Mouse (Mus musculus): ENCODE measurements around the gene Itga1.
A peak's percentile ranks its signal among the peaks of the same experiment; 100 is the strongest.

Gene Itga1

DNA sequence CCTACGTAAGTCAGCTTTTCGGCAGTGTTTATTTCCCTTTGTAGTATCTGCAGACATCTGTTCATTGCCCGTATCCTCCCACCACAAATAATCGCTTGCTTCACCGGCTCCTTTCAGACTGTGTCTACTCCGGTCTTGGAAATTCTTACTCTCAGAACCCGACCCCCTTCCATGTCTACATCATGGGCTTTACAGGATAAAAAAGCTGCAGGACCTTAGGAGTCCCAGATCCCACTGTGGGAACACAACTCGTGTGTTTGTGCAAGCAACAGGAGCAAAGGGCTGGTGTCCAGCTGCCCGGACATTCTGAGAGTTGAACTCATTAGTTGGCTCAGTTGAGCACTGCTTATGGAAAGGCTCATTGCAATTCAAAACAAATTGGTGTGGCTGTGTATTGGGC, 47.0 kb downstream of the Itga1 start:
- no peak for DNase-seq (ENCODE audit: low read depth, low spot score)

- no peak for DNase-seq (ENCODE audit: low read depth, low spot score)
Measured at GRCm38 (mm10) chr13:115052568-115052967, 49.2 kb downstream of the Itga1 start.

GRCm38 (mm10) chr13:115050660-115051559, 50.9 kb downstream of the Itga1 start:
- no peak for DNase-seq (ENCODE audit: low read depth, low spot score)

DNA sequence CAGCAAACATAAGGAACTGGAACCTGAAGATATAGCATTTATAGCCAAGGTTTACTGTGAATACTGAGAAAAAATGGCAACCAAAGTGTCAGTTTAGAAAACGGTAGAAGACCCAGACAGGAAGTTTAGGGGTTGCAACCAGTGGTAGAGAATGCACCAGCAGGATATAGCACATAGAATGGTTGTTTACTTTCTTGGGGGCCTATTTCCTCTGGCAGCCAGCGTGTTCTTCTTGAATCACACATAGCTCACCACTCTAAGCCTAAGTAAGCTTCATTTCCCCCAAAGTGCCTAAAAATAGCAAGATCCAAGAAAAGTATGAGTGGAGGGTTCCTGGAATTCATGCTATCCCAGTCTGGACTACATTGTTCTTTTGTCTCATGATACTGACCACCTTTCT, 59.1 kb downstream of the Itga1 start:
- DNase-seq (ENCODE audit: low read depth, low spot score): no peak

DNA sequence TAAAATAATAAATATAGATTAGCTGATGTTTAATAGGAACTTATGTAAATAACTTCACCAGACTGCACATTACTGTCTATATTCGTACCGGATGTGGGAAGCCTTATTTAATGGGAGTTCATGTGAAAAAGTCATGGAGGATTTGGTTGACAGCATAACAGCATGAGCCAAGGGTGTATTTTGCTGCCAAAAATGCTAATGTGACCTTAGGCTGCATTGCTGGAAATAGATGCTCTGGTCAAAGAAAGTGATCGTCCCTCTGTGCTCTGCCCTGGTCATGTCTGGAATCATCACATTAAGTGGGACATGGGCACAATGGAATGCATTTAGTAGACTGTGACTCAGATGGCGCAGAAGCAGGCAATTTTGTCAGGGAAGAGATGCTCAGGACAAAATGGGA, 64.5 kb downstream of the Itga1 start:
- DNase-seq (ENCODE audit: low read depth, low spot score): no peak

DNA sequence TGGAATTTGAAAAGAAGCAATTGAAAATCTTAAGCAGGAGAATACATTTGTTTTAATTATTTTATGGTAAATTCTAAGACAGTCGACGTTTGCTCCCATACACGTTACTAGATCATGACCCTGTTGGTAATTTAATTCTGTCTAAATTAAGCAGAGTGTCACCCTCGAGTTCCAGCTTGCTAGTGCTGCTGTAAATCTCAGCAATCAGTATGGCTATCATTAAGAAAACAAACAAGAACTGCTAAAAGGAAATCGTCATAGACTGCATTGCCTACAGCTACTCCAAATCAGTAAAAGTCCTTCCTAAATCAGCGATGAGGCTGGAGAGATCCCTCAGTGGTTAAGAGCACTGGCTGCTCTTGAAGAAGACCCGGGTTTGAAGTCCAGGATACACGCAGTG, 66.4 kb downstream of the Itga1 start:
- no peak for DNase-seq (ENCODE audit: low read depth, low spot score)

GRCm38 (mm10) chr13:115033135-115033534, 68.6 kb downstream of the Itga1 start:
- no peak for DNase-seq (ENCODE audit: low read depth, low spot score)

- DNase-seq (ENCODE audit: low read depth, low spot score): no peak
Measured at GRCm38 (mm10) chr13:115031177-115032000, 70.4 kb downstream of the Itga1 start.

- no peak for DNase-seq (ENCODE audit: low read depth, low spot score)
Measured at GRCm38 (mm10) chr13:115025394-115025793, 76.4 kb downstream of the Itga1 start.

- no peak for DNase-seq (ENCODE audit: low read depth, low spot score)
Measured at GRCm38 (mm10) chr13:115022117-115022787, 79.5 kb downstream of the Itga1 start.

DNA sequence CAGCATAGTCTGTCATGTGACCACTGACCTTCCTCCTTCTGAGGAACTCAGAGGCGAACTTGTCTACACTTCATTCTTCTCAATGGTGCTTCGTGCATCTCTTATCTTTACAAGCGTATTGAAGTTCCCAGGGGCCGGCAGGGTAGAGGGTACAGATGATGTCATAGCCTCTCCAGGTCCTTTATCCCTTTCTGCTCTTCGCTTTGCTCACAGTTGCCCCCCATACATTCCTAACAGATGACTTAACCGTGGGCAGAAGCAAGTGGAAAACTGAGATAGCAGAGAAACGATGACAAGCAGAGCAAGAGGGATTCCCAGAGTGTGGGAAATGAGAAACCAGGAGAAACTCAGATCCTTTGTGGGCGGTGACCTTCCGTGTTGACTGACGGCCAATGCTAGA, 80.4 kb downstream of the Itga1 start:
- no peak for DNase-seq (ENCODE audit: low read depth, low spot score)

- no peak for DNase-seq (ENCODE audit: low read depth, low spot score)
Measured at GRCm38 (mm10) chr13:115020727-115021126, 81.0 kb downstream of the Itga1 start.

GRCm38 (mm10) chr13:115017545-115017944, 84.2 kb downstream of the Itga1 start:
- no peak for DNase-seq (ENCODE audit: low read depth, low spot score)

- no peak for DNase-seq (ENCODE audit: low read depth, low spot score)
Measured at GRCm38 (mm10) chr13:115011547-115011946, 90.2 kb downstream of the Itga1 start.

GRCm38 (mm10) chr13:115006213-115006835, 95.4 kb downstream of the Itga1 start:
- DNase-seq (ENCODE audit: low read depth, low spot score): peak; percentile 76

DNA sequence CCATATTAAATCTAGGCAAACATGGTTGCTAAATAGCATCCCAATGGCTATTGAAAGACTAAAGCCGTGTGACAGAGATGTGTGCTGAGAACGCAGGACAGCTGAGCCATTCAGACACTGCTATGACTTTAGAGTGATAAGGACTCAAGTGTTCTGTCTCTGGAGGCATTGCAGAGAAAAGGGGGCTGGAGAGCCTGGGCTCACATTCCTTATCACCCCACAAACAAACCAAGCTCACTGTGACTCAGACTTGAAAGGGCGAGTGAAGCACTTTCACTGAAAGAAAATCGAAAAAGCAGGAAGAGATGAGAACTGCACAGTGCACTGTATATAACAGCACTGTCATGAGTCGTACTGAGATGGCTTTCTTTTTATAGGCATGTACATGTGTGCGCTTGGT, 96.4 kb downstream of the Itga1 start:
- peak; percentile 55 for DNase-seq (ENCODE audit: low read depth, low spot score)

GRCm38 (mm10) chr13:115003444-115004053, 98.2 kb downstream of the Itga1 start:
- DNase-seq (ENCODE audit: low read depth, low spot score): peak; percentile 11

- DNase-seq (ENCODE audit: low read depth, low spot score): no peak
Measured at GRCm38 (mm10) chr13:115002837-115003236, 98.9 kb downstream of the Itga1 start.

GRCm38 (mm10) chr13:115002155-115002554, 99.6 kb downstream of the Itga1 start:
- DNase-seq (ENCODE audit: low read depth, low spot score): no peak

- DNase-seq (ENCODE audit: low read depth, low spot score): no peak
Measured at GRCm38 (mm10) chr13:114999582-114999981, 102.2 kb downstream of the Itga1 start.

DNA sequence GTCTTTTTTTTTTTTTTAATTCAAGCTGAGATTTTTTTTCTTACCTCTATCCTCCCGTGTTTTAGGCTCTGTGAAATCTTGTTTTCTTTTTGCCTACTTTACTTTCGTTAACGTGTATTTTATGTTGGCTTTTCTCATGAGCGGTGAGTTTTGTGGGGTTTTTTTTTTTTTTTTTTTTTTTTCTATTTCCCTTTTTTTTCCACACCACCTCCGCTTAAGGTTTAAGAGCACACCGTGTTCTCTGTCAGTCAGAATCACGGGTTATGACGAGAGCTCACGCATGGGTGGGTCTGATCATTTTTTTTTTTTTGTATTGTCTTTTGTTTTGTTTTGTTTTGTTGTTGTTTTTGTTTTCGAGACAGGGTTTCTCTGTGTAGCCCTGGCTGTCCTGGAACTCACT, 103.7 kb downstream of the Itga1 start:
- DNase-seq (ENCODE audit: low read depth, low spot score): no peak

All from 3T3-L1 (cell line).